Mouse (Mus musculus) embryo, embryonic 10 days (tissue): Measurements from ENCODE around the gene Ndufaf2.
A peak's percentile ranks its signal among the peaks of the same experiment; 100 is the strongest.

Experiments used
- DNase-seq: peaks from one replicate; pipeline ENCODE4 v3.0.0-alpha.2; 2015; ENCODE audit warnings: low spot score

Ndufaf2 gene

GRCm38 (mm10) chr13:107961972-107962371, 196.5 kb downstream of the Ndufaf2 start:
- DNase-seq, result peak; percentile 28

- DNase-seq, result no peak
Measured at GRCm38 (mm10) chr13:107961501-107961900, 196.9 kb downstream of the Ndufaf2 start.

GRCm38 (mm10) chr13:107960549-107960948, 197.9 kb downstream of the Ndufaf2 start:
- DNase-seq, result no peak

DNA sequence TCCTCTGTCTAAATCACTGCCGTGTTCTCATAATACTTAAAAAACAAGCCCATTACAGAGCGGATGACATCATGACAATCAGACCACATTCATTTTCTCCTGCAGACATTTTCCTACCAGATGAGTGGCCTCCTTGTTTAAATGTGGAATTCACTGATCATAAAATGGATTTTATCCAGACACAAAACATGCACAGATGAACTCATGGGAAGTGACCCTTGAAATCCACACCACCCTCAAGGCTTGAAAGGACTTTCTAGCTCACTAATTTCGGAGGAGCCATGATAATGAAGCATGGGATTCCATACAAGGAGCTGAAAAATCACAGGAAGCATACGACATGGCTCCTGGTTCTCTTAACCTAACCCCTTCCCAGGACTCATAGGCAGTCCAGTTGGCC, 198.5 kb downstream of the Ndufaf2 start:
- no peak for DNase-seq

DNA sequence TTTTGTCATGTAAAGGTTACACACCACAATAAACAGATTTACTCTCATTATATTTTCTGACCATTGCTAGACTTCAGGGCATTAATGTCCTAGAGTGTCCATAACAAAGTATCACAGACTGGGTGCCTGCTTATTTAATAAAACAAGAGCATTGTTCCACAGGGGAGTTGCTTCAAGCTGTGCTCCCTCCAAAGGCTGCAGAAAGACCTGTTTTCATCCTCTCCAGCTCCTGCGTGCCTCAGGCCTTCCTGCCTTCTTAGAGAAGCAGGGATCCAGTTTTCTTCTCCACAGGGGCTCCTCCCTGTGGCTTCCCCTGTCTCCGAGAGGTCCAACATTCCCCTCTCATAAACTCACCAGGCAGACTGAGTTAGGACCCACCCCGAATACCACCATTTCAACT, 202.2 kb downstream of the Ndufaf2 start:
- peak; percentile 47 for DNase-seq

DNA sequence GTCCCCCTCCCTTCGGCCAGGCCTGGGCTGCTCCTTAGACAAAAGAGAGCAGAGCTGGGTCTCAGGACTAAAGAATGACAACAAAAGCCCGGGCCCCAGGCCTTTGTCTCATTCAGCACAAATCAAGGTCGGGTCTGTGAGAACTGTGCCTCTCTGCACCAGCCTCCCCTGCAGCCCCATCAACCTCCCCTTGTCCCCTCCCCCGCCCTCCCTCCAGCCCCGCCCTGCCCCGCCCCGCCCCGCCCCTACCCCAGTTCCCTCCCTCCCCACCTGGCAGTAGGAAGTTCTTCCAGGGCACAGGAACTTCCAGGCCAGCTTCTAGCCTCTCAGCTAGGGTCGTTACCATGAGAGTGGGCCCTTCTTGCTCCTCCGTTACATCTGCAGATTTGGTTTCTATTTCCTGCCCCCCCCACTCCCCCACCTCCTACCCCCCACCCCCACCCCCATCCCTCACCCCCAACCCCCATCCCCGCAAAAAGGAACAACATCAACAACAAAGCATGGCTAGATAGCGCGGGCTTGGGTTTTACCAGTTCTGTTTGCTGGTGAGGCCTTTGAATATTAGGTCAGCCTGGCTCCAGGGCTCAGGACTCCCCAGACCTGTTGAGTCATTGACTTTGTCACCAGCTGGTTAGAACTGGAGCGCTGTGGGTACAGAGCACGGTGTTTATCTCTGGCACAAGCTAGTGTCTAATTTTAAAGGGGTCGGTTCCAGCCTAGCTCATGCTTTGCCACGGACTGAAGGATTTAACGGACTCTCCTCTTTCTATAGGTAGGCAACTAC, 202.9 kb downstream of the Ndufaf2 start:
- DNase-seq, result peak; percentile 84

DNA sequence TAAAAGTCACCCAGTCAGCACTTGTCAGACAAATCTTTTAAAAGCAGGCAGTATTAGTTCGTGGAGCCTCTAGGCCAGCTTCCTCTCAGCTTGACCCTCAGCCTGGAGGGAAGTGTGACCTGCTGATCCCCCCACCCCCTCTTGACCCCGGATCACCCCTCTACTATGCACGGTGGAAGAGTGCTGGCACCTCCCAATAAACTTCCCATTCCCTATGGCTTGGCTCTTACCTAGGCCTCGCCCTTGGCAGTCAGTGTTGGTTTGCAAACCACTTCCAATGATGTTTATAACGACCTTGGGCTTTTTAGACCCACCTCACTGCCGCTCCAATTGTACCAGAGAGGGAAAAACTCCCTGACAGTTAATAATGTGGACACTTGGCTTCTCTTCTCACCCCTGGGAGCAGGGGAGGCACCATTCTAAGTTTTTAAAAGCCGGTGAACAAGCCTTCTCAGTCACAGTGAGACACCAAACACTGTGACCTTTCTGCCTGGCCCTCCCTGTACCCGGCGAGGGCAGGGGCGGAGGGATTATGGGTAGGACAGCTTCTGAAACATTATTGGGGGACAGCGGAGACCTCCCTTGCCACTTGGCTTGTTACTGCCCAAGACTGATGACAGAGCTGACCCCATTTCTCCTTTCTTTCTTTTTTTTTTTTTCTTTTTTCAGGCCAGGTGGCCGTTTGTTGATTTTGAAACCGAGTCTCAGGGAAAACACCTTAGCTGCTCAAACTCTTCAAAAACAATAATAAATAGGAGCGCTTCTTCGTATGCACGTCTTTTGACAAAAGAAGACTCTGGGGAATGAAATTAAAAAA, 203.8 kb downstream of the Ndufaf2 start:
- peak; percentile 68 for DNase-seq

- DNase-seq, result no peak
Measured at GRCm38 (mm10) chr13:107954100-107954444, 204.4 kb downstream of the Ndufaf2 start.
